Mouse (Mus musculus): ENCODE measurements around the gene Ccdc38.

Gene Ccdc38

GRCm38 (mm10) chr10:93575960-93576359, 35.5 kb downstream of the Ccdc38 start:
- no peak for TF ChIP-seq GATA4 (IDR thresholded peaks at IDR 0.05; ENCODE audit: insufficient replicate concordance, low read length)

DNA sequence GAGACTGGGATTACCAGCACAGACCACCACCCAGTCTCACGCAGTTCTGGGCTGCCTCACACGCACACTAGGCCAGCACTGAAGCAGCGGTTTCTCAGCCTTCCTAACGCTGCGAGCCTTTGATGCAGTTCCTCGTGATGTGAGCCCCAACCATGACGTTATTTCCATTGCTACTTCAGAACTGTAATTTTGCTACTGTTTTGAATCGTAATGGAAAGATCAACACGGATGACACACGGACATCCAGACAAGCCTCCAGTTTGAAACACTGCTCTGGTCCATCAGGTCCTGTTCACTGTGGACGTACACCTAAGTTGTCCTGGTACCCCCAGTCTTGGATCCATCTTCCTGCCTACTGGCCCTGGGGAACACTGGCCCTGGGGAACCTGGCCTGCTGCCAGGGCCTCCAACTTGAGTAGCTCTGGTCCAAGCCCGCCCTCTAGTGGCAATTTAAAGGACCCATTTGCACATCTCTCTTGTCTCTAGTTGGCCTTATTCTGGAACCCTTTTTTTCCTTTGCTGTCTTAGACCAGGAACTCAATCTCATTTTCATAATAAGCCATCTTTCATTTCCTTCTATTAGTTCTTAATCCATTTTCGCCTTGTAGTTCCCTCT, 36.9 kb downstream of the Ccdc38 start:
- no peak for TF ChIP-seq GATA4 (IDR thresholded peaks at IDR 0.05; ENCODE audit: insufficient replicate concordance, low read length)

DNA sequence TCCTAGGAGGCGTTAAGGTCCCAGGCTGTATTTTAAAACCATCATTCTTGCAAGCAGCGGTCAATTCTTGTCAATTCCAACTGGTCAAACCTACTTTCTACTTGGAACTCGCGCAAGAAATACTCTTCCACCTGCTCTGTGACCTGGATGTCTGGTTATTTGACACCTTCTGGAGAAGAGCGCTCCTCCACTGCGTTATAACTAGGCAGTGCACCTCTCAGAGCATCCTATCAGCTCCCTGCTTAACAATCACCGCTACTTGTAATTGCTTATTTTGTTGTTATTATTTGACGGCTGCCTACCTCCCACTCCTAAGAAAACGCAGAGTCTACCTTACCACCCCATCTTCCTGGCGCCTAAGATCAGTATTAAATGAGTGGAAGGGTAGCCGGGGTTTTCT, 48.4 kb downstream of the Ccdc38 start:
- no peak for TF ChIP-seq GATA4 (IDR thresholded peaks at IDR 0.05; ENCODE audit: insufficient replicate concordance, low read length)

DNA sequence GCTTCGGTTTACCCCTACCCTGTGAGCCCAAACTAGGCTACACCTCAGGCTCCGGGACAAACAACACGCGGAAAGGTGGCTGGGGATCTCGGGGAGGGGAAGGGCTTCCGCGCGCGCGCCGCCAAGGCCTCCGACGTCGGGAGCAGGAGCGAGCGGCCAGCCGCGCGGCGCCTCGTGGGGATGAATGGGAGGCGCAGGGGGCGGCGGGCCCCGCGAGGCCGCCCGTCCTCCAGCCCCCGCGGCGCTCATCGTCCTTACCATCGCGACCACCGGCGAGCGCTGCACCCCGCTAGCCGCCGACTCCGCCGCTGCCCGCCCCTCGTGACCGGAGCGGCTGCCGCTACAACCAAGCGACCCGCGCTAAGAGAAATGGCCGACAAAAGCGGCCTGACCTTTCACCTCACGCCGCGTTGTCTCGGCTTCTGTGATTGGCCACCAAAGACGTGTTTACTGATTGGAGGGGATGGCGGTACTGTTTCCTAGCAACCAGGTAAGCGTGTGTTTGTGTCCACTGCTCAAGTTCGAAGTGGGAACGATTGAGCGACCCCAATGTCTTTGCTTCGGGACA, 48.9 kb downstream of the Ccdc38 start, which contains the start of gene Snrpf:
Snrpf (minus strand) TSS at position 426 of the 568 bp plus-strand sequence.
- no peak for TF ChIP-seq GATA4 (IDR thresholded peaks at IDR 0.05; ENCODE audit: insufficient replicate concordance, low read length)

DNA sequence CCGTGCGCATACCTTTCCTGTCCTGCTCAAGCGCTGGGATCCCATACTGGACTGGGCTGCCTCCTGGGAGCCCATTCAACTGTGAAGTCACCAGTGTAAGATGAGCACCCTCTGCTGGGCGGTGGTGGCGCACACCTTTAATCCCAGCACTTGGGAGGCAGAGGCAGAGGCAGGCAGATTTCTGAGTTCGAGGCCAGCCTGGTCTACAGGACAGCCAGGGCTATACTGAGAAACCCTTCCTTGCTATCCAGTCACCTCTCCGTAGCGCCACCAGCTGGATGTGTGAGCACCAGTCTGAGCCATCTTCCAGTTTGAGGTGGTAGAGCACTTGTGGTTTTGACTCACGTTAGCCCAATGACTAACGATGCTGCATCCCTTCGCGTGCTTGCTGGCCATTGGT, 52.0 kb downstream of the Ccdc38 start:
- TF ChIP-seq GATA4 (IDR thresholded peaks at IDR 0.05; ENCODE audit: insufficient replicate concordance, low read length) = no peak

GRCm38 (mm10) chr10:93594022-93594482, 53.6 kb downstream of the Ccdc38 start:
- no peak for TF ChIP-seq GATA4 (IDR thresholded peaks at IDR 0.05; ENCODE audit: insufficient replicate concordance, low read length)

- TF ChIP-seq GATA4 (IDR thresholded peaks at IDR 0.05; ENCODE audit: insufficient replicate concordance, low read length) = no peak
These were observed 55.4 kb downstream of the Ccdc38 start for GRCm38 (mm10) chr10:93595831-93596230.

- TF ChIP-seq GATA4 (IDR thresholded peaks at IDR 0.05; ENCODE audit: insufficient replicate concordance, low read length) = no peak
These were observed 56.2 kb downstream of the Ccdc38 start for GRCm38 (mm10) chr10:93596641-93597040.

GRCm38 (mm10) chr10:93602309-93602708, 61.9 kb downstream of the Ccdc38 start:
- TF ChIP-seq GATA4 (IDR thresholded peaks at IDR 0.05; ENCODE audit: insufficient replicate concordance, low read length) = no peak

DNA sequence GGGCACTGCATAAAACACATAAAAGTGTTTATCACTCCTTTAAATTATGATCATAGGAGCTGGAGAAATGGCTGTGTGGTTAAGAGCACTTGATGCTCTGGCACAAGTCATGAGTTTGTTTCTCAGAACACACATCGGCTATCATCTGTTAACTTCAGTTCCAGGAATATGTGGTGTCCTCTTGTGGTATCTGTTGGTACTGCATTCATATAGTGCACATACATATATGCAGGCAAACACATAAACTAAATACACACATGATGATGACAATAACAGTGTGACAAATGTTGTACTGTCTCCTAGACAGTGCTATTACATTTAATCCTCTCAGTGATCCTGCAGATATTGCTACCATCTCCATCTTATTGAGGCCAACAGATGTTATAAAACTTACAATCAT, 62.8 kb downstream of the Ccdc38 start:
- TF ChIP-seq GATA4 (IDR thresholded peaks at IDR 0.05; ENCODE audit: insufficient replicate concordance, low read length) = no peak

- TF ChIP-seq GATA4 (IDR thresholded peaks at IDR 0.05; ENCODE audit: insufficient replicate concordance, low read length) = no peak
These were observed 65.9 kb downstream of the Ccdc38 start for GRCm38 (mm10) chr10:93606326-93606725.

GRCm38 (mm10) chr10:93608051-93608450, 67.6 kb downstream of the Ccdc38 start:
- no peak for TF ChIP-seq GATA4 (IDR thresholded peaks at IDR 0.05; ENCODE audit: insufficient replicate concordance, low read length)

DNA sequence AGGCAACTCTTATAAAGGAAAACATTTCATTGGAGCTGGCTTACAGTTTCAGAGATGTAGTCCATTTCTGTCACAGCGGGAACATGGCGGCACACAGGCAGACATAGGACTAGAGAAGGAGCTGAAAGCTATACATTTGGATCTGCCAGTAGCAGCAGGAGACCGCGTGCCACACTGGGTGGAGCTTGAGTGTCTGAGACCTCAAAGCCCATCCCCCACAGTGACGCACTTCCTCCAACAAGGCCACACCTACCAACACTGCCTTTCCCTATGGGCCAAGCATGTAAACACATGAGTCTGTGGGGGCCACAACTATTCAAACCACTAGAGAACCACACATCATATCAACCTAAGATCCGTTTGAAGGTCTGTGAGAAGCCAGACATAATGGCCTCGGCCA, 68.8 kb downstream of the Ccdc38 start:
- TF ChIP-seq GATA4 (IDR thresholded peaks at IDR 0.05; ENCODE audit: insufficient replicate concordance, low read length) = no peak

DNA sequence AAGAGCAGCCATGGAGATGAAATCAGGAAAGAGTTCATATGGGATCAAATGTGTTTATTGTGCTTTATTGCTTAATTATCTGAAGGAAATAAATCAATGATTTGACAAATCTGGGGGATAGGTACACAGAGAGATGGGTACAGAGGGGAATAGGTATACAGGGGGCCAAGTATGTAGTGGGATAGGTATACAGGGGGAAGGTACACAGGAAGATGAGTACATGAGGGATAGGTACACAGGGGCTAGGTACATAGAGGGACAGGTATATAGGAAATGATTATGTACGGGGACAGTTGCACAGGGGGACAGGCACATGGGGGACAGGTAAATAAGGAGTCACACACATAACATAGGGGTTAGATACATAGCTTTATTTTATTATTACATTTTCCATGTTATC, 70.5 kb downstream of the Ccdc38 start:
- TF ChIP-seq GATA4 (IDR thresholded peaks at IDR 0.05; ENCODE audit: insufficient replicate concordance, low read length) = no peak

- TF ChIP-seq GATA4 (IDR thresholded peaks at IDR 0.05; ENCODE audit: insufficient replicate concordance, low read length) = no peak
These were observed 71.1 kb downstream of the Ccdc38 start for GRCm38 (mm10) chr10:93611419-93612007.

DNA sequence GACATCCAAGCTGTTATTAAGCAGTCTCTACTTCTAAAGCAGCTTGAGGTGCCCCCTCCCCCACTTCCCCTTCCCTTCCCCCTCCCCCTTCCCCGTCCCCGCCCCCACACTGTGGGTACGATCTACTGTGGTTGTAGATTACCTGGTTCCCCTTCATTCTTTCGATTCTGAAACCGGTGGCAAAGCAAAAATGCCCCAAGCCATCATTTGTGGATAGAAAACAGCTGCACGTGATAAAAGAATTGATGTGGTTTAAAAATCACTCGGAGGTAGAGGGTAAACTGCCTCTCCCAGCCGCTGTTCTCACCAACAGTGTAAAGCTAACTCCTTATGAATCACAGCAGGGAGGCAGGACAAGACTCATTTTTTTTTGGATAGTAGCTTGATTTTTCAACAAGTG, 74.4 kb downstream of the Ccdc38 start:
- no peak for TF ChIP-seq GATA4 (IDR thresholded peaks at IDR 0.05; ENCODE audit: insufficient replicate concordance, low read length)

All from liver, adult (tissue).